ENCODE assay signal across 8 mouse cellular contexts in the genomic region with DNA sequence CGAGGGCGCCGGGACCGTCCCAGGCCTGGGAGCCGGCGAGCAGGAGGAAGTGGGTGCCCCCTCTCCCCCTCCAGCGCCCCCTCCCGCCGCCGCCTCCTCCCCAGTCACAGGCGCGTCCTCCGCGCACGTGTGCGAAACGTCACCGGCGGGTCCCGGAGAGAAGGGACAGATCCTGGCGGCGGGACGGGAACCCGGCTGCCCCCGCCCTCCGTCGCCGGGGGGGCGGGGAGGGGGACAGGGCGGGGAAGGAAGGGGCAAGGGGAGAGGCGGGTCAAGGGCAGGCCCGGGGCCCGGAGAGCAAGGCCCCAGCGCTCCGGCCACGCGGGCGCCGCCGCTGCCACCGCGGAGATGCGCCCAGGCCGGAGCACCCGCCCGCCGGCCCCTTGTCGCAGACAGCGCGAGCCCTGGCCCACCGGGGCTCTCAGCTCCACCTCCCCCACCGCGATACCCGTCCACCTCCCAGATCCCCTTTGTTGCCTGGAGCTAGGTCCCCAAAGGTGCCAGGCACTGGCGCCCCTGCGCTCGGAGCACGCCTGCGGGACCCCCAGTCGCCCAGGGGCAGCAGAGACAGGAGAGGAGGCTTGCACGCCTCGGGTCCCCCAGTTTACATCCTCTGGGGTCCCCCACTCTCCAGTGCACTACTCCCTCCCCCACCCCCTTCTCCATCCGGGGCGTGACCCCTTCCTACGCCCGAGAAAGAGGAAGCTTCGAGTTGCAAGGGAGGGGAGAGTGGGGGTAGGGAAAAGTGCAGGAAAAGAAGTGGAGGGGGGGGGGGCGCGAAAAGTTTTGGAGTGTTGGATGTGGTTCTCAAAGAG. TPM values are rescaled to one million over a fixed set of nuclear protein-coding genes. Genes with fewer than 3 reads are reported as not detected.
A peak's percentile ranks its signal among the peaks of the same experiment; 100 is the strongest.
DNase-seq lines count a peak whose midpoint lies in the region; ATAC-seq and TF ChIP-seq lines count a peak whose summit lies in the region.

No protein-coding gene starts in this region.

- H3K4me3 ChIP-seq in hindbrain, embryonic 15.5 days, result peak overlapping the region; percentile 97
- peak overlapping the region; percentile 88 for H3K4me3 ChIP-seq in left cerebral cortex, adult 2 months
- peak overlapping the region; percentile 43 for H3K4me3 ChIP-seq in macrophage (ENCODE audit: inconsistent target)

- no peak; the same call in none of the 2 replicates for TF ChIP-seq CTCF in left cerebral cortex, adult 2 months (IDR thresholded peaks at IDR 0.05)

- intact Hi-C loops in left cerebral cortex, adult 2 months (cut with DNase I), result loop anchor here (2.0 to 5.0 kb wide), 4 partner anchors 62 to 1032 kb away; a partner anchor contains a TSS

- H3K9me3 ChIP-seq in hindbrain, embryonic 15.5 days, result no peaks in the 10 kb centered on the region

- H3K27ac ChIP-seq in hindbrain, embryonic 15.5 days (replicated peaks), result peak overlapping the region; percentile 84
- peak overlapping the region; percentile 89 for H3K27ac ChIP-seq in left cerebral cortex, adult 2 months
- peak overlapping the region; percentile 70 for H3K27ac ChIP-seq in macrophage

- peak overlapping the region; percentile 99 for H3K4me2 ChIP-seq in hindbrain, embryonic 15.5 days

- H3K27me3 ChIP-seq in hindbrain, embryonic 15.5 days, result peaks cover 3% of the 10 kb centered on the region; the same call in 1 of the 2 replicates

- H3K36me3 ChIP-seq in hindbrain, embryonic 15.5 days, result no peaks in the 10 kb centered on the region
- no peaks in the 10 kb centered on the region for H3K36me3 ChIP-seq in macrophage (ENCODE audit: inconsistent target)

- H3K4me1 ChIP-seq in hindbrain, embryonic 15.5 days (replicated peaks), result peaks cover 34% of the 10 kb centered on the region

- peak; percentile 16; the same call in 1 of the 2 replicates for ATAC-seq in hindbrain, embryonic 15.5 days (ENCODE audit: low FRiP score, low read depth)

- peaks cover 44% of the 10 kb centered on the region for H3K79me2 ChIP-seq in macrophage (ENCODE audit: inconsistent target)

- peak overlapping the region; percentile 95 for H3K9ac ChIP-seq in hindbrain, embryonic 15.5 days

- DNase-seq in Muller cell, postnatal 12 days (ENCODE audit: inconsistent ontology term), result peak; percentile 94
- peak; percentile 88 to 92 for DNase-seq in cerebellum, postnatal 10 days
- peak; percentile 72 for DNase-seq in gastrocnemius, adult 18-20 months (ENCODE audit: low spot score)
- DNase-seq in left cerebral cortex, adult 2 months (ENCODE audit: extremely low spot score in 1 of 2, low spot score in 2 of 2), result peak; percentile 74 to 78
- DNase-seq in retina, postnatal 7 days (ENCODE audit: low read depth, low spot score), result peak; percentile 49
- DNase-seq in urinary bladder, adult 18-20 months (ENCODE audit: low spot score in 2 of 2), result peak; percentile 51 to 55

- 0% methylated on average over 20 of the region's 69 CpGs for WGBS in hindbrain, embryonic 15.5 days
- WGBS in macrophage (ENCODE audit: missing documents), result under 1% methylated on average over 53 of the region's 69 CpGs

RNA-seq across cellular contexts. Expression of a gene that starts 1.4 kb away (rescaled TPM):
- 10 to 100 TPM; 11.3 to 13.4 TPM for total RNA-seq in gastrocnemius, adult 18-20 months (2021)
- 5.4 and 5.5 TPM in 2 replicates for polyA plus RNA-seq in hindbrain, embryonic 15.5 days (2015; fragmentation: Nextera tagmentation; extraction: Ambion mirVana)
- 10 to 100 TPM; 21.1 to 21.8 TPM for total RNA-seq in left cerebral cortex, adult 2 months (2021)
- total RNA-seq in macrophage (2018; cell fraction: chromatin; rRNA removed), result 10 to 100 TPM; 10.6 to 20.9 (median 15.6) TPM
- total RNA-seq in macrophage (2018; cell fraction: cytosol; rRNA removed), result 10 to 100 TPM; 10.3 to 13.8 (median 11.1) TPM
- 10 to 100 TPM; 14.8 to 34.6 (median 19.4) TPM for total RNA-seq in macrophage (2018; cell fraction: nucleus; rRNA removed)
- polyA plus RNA-seq in macrophage (2018), result 7.9 to 14.8 TPM (median 8.2 TPM) in 3 replicates

Comparison
In these comparisons a context has a peak if more than half of its experiments do, and no peak if none do; other contexts are left out.
1. Peak in every context shown above with its lines: DNase-seq, ATAC-seq, H3K4me3 ChIP-seq and H3K27ac ChIP-seq.
2. H3K4me3 ChIP-seq: peak in every context shown above with its lines; median percentile 97 in hindbrain, embryonic 15.5 days; 88 in left cerebral cortex, adult 2 months; 43 in macrophage.